Mouse (Mus musculus) embryo, embryonic 10.5 days (tissue): ENCODE results near the gene Serpinb1b.
"Not testable (repeated sequence)": the region's sequence is repeated elsewhere in the genome, so short reads cannot be mapped to it uniquely, and the experiment has no call there.

Experiments used
- DNase-seq: peaks from one replicate; pipeline ENCODE4 v3.0.0-alpha.2; 2015; ENCODE audit warnings: low spot score

Gene Serpinb1b

DNA sequence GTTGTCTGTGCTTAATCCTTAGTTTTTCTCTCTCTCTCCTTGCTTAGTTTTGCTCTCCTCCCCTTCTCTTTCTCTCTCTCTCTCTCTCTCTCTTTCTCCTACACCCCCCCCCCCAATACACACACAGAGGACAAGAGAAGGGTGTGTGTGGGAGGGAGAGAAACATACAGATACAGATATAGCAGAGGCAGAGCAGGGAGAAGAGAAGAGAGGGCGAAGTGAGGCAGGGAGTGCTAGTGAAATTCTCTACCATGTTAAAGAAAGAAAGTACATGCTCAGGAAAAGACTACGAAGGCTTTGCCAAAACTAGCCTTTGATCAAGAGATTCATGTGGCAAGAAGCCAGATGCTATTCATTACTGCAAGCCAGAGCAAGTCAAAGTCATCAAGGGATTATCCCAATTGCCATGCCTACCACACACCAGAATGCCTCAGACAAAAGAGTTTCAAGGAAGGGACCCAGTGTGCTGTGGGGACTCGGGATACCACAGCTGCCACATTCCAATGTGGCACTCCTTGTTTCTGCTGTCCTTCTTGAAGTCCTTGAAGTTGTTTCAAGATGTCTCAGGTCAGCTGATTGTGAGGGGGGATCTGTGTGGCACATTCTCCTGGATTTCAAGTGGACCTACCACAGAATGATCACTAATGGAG, at the start of gene Serpinb1b:
Gene Serpinb1b, plus strand, starts transcription at position 520 of the 650 bp plus-strand sequence.
- peak; percentile 18 for DNase-seq

DNA sequence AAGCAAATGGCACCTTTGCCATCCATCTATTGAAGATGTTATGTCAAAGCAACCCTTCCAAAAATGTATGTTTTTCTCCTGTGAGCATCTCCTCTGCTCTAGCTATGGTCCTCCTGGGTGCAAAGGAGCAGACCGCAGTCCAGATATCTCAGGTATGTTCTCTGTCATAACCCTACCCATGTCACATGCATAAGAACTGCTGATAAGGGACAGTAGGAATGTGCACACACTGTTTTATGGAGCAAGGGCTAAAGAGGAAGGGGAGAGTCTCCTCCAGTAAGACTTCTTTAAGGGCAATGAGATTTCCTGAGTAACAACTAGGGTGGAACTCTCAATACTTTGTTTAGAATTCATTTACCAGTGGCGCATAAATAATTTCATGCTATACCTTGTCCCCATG, 48.9 kb upstream of the Serpinb1b start:
- DNase-seq = not testable (repeated sequence)

DNA sequence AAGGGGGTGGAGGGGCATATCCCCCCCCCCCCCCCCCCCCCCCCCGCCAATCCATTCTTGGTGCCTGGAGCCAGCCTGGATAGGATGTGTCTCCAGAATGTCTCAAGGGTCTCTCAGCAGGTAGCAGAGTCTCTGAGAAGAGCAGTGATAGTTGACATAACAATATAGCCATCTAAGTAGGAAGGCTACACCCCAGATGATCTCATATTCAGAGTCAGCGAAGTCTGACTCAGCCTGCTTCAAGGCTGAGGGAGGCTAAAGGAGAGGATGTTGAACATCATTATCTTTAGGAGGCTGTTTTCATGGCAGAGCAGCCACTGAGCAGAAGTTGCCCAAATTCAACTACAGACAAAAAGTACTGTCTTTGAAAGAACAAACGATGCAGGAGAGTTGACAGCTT, 48.1 kb upstream of the Serpinb1b start:
- no peak for DNase-seq

DNA sequence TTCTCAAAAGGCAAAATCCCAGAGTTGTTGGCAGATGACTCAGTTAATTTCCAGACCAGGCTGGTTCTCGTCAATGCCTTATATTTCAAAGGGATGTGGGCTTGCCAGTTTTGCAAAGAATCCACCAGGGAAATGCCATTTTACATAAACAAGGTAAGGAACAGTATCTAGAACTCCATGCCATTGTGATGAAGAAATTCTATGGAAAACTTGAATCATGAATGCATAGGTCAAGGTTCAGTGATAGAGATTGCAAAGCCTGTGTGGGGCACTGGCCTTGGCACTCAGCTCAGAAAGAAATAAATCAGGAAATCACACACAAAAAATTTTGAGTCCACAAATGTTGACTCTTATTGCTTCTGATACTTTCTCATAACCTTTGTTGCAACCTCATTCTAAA, 42.9 kb upstream of the Serpinb1b start:
- no peak for DNase-seq

DNA sequence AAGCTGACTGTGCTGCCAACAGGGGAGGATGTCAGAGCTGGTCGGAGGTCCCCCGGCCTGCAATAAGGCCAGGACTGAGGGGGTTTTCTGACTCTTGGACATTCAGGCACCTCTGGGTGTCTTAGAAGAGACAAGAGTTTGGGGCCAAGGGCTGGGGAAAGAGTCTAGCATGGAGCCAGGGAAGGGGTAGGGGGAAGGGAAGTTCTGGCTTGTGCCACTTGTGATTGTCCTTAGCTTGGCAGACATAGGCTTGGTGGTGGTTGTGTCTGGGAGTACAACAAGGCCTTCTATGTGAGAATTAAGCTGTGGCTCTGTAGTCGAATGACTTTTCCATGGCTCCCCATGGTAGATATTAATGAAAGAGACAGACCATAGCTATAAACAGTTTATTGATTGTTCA, 34.8 kb upstream of the Serpinb1b start:
- no peak for DNase-seq

DNA sequence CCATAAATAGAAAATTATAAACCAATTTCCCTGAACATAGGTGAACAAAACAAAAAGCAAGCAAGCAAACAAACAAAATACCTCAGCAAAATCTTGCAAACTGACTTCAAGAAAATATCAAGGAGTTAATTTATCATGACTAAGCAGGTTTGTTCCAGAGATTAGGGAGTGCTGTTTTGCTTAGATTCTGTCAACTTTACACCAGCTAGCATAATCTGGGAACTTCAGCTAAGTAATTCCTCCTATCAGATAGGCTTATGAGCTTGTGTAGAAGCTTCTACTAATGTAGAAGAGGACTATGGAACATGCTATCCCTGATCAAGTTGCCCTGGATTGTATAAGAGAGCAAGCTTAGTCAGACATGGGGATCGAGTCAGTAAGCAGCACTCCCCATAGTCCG, 31.1 kb upstream of the Serpinb1b start:
- DNase-seq = no peak

DNA sequence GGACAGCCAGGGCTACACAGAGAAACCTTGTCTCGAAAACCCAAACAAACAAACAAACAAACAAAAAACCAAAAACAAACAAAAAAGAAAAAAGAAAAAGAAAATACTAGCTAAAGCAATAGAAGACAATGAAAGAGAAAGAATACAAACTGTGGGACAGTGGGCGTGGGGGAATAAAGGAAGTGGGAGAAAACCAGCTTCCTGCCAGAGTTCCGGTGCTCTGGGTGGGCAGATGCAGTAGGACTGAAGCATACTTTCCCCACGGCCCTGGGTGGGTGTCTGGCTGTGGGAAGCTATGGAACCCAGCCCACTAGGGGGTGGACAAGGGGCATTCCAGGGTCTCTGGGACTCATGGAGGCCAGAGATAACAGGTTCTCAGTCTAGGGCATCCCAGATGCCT, 30.2 kb upstream of the Serpinb1b start:
- no peak for DNase-seq

DNA sequence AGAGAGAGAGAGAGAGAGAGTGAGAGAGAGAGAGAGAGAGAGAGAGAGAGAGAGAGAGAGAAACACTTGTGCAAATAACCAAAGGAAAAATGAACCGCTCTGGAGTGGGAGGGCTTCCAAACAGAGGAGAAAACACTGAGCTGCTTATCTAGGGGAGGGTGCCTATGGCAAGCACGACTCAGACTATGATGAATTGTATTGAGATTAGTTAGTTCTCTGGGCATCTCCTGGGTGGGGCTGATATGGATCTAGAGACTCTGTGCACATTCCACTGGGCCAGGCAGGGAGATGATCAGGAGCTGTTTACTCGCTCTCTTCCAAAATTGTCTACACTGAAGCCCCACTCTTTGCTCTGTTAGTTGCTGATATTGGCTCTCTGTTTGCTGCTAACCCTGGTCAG, 26.7 kb upstream of the Serpinb1b start:
- DNase-seq = no peak

DNA sequence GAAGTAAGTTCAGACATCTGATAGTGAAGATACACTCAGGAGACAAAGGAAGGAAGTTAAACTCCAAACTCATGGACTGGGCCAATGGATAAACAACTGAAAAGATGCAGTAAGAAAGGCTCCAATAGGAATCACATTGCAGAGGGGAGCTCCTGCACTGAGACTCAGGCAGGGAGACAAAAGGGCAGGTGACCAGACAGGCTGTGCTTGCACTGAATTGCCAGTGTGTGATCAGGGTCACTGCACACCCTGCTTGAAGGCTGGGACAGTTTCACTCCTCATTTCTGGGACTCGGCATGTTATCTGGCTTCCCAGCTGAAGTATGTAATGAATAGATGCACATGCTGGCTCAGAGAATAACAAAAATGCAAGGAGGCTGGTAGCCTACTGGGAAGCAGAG, 15.3 kb upstream of the Serpinb1b start:
- no peak for DNase-seq

DNA sequence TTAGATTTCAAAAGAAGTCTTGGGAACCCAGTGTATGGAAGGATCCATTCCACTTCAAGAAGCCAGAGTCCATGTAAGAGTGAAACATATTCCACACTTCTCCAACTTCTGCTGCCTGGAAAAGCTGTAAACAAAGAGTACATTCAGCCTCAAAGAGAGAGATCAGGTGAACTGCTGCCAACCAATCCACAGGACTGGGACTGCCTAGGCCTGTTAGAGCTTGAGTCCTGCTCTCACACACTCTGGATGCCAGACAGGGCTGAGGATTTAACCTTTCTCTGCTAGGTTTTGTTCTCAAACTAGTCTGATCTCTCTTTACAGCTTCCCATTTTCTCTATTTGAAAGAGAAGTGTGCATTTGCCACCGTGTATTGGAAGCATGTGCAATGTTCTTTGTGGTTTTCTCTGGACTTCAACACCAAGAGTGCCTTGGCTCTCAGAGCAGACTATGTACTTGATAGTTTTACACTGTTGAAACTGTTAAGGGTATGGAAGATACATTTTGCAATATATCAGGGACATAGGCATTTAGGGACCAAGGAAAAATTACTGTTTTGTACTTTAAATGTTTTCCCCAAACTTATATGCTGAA, 10.9 kb upstream of the Serpinb1b start:
- no peak for DNase-seq

DNA sequence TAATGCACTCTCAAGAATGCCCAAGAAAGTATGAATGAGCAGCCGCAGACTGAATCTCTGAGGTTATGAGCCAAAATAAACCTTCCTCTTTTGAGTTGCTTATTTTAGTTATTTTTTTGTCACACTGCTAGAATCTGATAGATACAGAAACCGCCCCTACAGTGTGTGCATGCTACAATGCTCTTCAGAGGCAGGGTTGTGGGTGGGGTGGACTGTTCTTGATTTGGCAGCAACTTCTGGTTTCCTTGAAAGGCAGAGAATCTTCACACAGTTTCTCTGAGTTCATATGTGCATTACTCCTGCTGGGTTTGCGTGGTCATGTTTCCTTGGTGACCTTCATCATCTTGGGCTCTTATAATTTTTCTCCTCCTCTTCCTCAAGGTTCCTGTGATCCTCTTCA, 10.2 kb upstream of the Serpinb1b start:
- no peak for DNase-seq

DNA sequence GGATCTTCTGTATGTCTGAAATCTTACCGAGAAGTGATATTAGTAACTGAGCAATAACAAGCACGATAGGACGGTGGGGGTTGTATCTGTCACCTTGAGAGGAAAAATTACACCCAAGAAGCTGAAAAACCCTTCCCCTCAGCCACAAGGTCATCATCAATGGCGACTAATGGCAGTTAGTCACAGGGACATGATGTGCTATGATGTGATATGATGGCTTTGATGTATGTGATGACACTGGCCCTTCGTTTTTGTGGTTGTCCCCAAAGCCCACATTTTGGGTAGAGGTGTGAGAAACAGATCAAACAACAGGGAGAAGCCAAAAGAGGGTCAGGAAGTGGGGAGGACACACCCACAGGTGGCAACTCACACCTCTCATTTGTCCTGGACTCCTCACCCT, 6.6 kb upstream of the Serpinb1b start:
- no peak for DNase-seq

DNA sequence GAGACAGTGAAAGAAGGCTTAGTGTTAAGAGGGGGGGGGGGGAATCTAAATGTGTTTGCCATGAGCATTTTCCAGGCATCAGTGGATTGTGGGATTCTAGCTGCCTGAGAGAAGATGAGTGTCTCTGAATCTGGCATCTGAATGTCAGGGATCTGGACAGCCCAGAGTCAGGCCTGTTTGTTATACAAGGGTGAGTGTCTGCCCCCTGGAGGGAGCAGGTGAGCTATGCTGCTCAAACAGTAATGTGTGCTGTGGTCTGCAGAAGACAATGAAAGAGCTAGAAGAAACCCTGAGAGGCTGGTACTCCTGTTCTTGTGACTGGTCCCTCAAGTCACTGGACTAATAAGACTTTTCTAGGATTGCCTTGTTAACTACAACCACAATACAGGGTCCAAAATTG, 4.3 kb upstream of the Serpinb1b start:
- DNase-seq = peak; percentile 42

DNA sequence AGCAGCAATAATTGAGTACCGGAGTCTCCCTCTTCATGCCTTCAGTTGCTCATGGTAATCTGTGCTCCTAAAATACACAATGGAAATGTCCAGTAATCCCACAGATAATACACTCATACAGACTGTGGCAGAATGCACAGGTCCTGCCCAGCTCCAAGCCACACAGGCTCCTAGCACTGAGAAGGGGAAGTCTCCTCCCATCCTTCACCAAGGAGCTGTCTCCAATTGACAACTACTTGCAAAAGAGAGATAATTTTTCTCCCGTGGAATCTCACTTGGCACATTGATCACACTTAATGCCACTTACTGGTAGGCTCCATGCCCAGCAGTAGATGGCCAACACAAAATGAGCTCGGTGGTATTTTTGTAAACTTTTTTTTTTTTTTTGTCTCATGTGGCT, 2.1 kb upstream of the Serpinb1b start:
- no peak for DNase-seq

DNA sequence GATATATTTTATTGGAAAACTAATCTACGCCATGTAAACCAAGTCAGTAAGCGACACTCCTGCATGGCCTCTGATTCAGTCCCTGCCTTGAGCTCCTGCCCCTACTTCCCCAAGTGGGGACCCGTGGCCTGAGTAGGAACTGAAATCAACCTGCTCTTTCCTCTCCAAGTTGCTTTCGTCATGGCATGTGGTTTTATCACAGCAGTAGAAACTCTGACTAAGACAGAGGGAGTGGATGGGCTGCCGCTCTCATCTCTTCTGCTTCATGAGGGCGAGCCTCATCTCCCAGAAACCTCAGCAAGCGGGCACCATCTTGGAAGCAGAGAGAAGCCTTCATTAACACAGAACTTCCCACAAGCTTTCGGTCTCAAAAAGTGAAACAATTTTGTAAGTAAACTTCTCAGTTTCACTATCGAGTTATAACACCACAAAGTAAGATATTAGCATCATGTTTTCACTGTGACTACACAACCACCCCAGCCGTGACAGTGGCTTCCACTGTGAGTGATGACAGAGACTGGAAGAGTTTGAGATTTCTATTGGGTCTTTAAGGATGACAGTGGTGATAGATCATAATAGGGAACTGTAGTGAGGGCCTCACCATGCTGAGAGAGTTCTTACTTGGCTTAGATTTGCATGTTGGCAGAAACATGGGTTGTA, 1.2 kb upstream of the Serpinb1b start:
- DNase-seq = no peak

DNA sequence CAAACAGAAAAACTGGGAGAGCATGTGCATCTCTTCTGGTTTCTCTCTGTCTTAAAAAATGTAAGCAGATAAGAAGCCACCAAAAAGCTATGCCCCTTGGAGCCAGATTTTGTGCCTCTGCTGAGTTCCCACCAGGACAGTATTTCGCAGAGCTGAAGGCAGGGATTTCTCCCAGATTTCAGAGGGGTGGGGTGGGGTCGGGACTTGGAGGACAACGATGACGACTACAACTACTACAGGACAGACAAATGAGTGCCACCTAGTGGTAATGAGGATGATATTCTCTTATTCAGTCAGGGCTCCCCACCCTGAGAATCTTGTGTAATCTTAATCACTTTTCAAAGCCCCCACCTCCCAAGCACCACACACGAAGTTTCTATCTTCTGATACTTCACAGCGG, 1.0 kb downstream of the Serpinb1b start:
- DNase-seq = peak; percentile 68

DNA sequence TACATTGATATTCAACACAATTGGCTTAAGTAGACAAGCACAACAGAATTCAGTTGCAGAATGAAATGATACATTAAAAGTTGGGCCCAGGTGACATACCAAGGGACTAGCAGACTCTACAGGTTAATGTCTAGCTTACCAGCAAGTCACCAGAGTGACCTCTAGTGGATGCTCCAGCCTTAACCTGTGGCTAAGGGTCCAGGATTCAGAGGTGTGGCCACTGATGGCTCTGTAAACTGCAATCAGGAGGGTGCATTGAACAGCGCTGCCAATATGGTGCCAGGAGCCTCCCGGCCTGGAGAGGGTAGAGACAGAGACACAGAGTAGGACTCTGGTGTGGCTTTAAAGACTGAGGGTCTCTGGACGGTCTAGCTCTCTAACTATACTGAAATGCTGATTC, 2.0 kb downstream of the Serpinb1b start:
- DNase-seq = peak; percentile 41

DNA sequence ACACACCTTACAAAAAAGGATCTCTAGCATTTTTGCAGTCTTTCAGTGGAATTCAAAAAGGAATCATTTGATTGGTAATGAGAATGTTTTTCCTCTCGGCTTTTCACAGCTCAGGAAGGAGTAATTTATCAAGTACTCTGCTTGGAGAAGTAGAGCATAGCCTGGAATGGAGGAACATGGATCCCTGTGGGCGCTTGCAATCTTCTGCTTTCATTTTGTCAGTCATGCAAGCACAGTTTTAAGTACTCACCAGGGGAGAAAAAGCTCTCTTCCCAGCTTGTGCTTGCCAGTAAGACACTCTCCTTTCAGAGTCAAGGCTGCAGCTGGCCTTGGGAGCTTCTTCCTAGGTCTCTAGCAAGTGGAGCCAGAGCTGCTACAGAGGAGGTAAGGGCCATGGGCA, 5.5 kb downstream of the Serpinb1b start:
- no peak for DNase-seq

DNA sequence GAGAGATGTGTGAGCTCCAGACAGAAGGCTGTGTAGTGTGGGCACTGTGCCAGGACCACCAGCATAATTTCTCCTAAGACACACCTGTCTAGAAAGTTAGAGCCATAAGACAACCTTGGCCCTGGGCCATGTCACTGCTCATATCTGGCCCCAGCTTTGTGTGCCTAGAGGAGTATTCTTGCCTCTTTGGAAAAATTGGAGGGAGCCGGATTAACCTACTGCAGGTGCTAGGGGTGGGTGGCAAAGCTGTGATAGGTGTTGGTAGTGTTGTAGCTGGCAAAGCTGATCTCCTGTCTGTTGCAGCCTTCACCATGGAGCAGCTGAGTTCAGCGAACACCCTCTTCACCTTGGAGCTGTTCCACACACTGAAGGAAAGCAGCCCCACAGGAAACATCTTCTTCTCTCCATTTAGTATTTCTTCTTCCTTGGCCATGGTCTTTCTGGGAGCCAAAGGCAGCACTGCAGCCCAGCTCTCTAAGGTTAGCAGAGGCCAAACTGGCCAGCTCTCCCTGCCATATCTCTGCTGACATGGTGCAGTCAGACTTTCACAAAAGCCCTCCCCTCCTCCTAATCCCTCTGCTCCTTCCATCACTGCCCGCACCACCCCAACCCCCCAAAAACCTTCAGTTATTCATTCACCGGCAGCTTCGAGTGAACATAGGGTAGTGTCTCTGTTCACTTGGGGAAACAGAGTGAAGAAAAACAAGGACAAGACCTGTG, 6.8 kb downstream of the Serpinb1b start:
- DNase-seq = no peak

DNA sequence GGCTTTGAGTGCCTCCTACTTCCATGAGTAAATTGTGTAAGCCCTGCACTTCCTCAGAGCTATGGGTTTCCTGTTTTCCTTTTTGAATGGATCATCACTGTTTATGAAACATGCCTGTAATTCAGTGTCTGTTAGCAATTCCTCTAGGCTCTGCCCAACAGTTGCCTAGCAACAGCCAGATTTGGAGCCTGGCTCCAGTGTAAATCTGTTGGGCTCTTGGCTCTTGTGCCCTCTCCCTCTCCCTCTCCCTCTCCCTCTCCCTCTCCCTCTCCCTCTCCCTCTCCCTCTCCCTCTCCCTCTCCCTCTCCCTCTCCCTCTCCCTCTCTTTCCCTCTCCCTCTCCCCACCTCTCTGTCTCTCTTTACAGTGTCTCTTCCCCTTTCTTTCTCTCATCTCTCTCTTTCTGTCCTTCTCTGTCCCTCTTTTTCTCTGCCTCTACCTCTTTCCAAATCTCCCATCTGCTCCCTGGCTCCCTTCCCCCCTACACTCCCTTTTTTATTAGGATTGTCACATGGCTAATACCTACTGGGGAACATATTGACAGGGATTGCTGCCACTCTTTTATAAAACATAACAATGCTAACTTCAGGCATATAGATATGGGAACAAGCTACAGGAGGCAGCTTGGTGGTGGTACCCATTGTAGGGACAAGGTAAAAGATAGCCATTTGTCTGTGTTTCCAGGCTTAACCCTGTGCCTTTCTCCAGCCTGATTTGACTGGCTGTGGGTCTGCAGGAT, 7.5 kb downstream of the Serpinb1b start:
- peak; percentile 26 for DNase-seq

DNA sequence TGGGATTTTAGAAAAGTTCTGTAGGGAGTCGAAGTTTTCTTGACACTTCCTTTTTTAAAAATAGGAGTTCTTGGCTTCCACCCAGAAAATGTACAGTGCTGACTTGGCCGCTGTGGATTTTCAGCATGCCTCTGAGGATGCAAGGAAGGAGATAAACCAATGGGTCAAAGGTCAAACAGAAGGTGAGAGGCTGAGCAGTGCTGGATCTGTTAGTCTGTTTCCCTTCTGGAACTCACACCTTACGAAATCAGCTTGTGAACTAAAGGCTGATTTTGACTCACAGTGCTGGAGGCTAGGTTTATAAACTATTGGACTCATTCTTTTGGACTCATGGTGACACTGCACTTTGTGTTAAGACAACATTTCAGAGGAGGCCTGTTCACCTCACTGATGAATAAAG, 11.2 kb downstream of the Serpinb1b start:
- DNase-seq = no peak

DNA sequence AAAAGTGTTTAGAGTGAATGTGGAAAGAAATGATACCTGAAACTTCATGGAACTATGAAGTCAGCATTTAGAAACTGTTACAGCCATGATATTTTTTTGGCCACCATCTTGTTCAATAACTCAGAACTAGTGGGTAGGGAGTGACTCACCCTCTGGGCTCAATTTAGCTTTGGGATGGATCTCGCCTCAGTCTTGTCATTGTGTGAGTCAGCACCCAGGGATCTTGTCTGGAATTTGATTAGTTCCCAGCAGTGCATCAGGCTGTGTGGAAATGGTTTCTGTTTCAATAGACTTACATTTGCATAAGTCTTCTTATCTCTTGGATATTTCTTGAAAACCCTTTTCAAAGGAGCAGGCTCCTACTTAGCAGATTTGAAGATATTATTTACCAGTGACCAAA, 12.2 kb downstream of the Serpinb1b start:
- no peak for DNase-seq
